Mouse (Mus musculus) ES-Bruce4 (cell line): Measurements from ENCODE around the gene Rab11fip3. TPM values are rescaled to one million over a fixed set of nuclear protein-coding genes. Genes with fewer than 3 reads are reported as not detected.

Experiments used
- H3K27ac ChIP-seq: 2 replicates; pipeline ENCODE4 v1.5.1; 2012; ENCODE audit warnings: low read length, inconsistent platforms; ENCODE audit not compliant: insufficient read depth
- H3K27me3 ChIP-seq: 2 replicates; pipeline ENCODE4 v1.6.1; 2012; ENCODE audit warnings: mild to moderate bottlenecking, low read length, inconsistent platforms; ENCODE audit not compliant: control insufficient read depth, poor library complexity, insufficient read depth, severe bottlenecking
- H3K36me3 ChIP-seq: 2 replicates; pipeline ENCODE4 v1.6.1; 2012; ENCODE audit warnings: inconsistent platforms, mild to moderate bottlenecking, low read length, moderate library complexity; ENCODE audit not compliant: control insufficient read depth, poor library complexity, insufficient read depth, severe bottlenecking
- H3K4me1 ChIP-seq: one replicate; pipeline ENCODE4 v1.8.1; 2011; ENCODE audit warnings: low read length; ENCODE audit not compliant: control insufficient read depth, insufficient read depth
- H3K4me3 ChIP-seq: 2 replicates; pipeline ENCODE4 v1.5.1; 2011; ENCODE audit warnings: low read depth, mild to moderate bottlenecking, low read length
- H3K9ac ChIP-seq: 2 replicates; pipeline ENCODE4 v1.6.1; 2012; ENCODE audit warnings: low read depth, mild to moderate bottlenecking, inconsistent platforms; ENCODE audit not compliant: poor library complexity, severe bottlenecking
- H3K9me3 ChIP-seq: replicated peaks from 2 replicates; pipeline ENCODE4 v1.6.1; 2012; ENCODE audit warnings: mild to moderate bottlenecking, low read length, inconsistent platforms; ENCODE audit not compliant: control insufficient read depth, poor library complexity, insufficient read depth, severe bottlenecking
- CTCF ChIP-seq: IDR thresholded peaks from one replicate; pipeline ENCODE4 v1.8.1; 2011; ENCODE audit warnings: low read depth, low read length
- EP300 ChIP-seq: IDR thresholded peaks from 2 replicates; pipeline ENCODE4 v1.6.1; 2011; ENCODE audit warnings: low read depth, low read length; ENCODE audit not compliant: insufficient read depth
- POLR2A ChIP-seq: IDR thresholded peaks from one replicate; pipeline ENCODE4 v1.8.1; 2011; ENCODE audit warnings: low read length; ENCODE audit not compliant: insufficient read depth
- polyA plus RNA-seq: library from polyadenylated mRNA; stranded (reverse); fragments of >200 nt; gene quantifications from 2 replicates; pipeline ENCODE4 v1.2.4, GENCODE M21; 2011; ENCODE audit warnings: low read depth; ENCODE audit not compliant: missing spikeins, insufficient read depth, insufficient read length

Rab11fip3 gene
- polyA plus RNA-seq, 1 experiment: 27.5 TPM

- H3K27me3 ChIP-seq: no peaks in the 10 kb centered on the region
These were observed 119.4 kb downstream of the Rab11fip3 start for GRCm38 (mm10) chr17:25949981-25950380.

GRCm38 (mm10) chr17:25948051-25948450, 121.3 kb downstream of the Rab11fip3 start:
- Histone ChIP-seq H3K4me3 (no peak overlapping the region), H3K4me1 (no peaks in the 10 kb centered on the region), H3K36me3 (no peaks in the 10 kb centered on the region), H3K27me3 (no peaks in the 10 kb centered on the region), H3K9me3 (no peaks in the 10 kb centered on the region), H3K9ac (no peak overlapping the region), H3K27ac (no peak overlapping the region)
- no peak for TF ChIP-seq EP300
- no peak for TF ChIP-seq POLR2A
- no peak for TF ChIP-seq CTCF

More at GRCm38 (mm10) chr17:25949981-25950380, 119.4 kb downstream of the Rab11fip3 start:
- Histone ChIP-seq H3K9ac (no peak overlapping the region), H3K4me1 (no peaks in the 10 kb centered on the region), H3K36me3 (no peaks in the 10 kb centered on the region), H3K9me3 (no peaks in the 10 kb centered on the region), H3K27ac (no peak overlapping the region), H3K4me3 (no peak overlapping the region)
- no peak for TF ChIP-seq CTCF
- no peak for TF ChIP-seq POLR2A
- TF ChIP-seq EP300: no peak

GRCm38 (mm10) chr17:25947576-25947975, 121.8 kb downstream of the Rab11fip3 start:
- Histone ChIP-seq H3K9ac (no peak overlapping the region), H3K27ac (no peak overlapping the region), H3K36me3 (no peaks in the 10 kb centered on the region), H3K4me1 (no peaks in the 10 kb centered on the region), H3K27me3 (no peaks in the 10 kb centered on the region), H3K4me3 (no peak overlapping the region), H3K9me3 (no peaks in the 10 kb centered on the region)
- TF ChIP-seq CTCF (no peak), POLR2A (no peak), EP300 (no peak)

GRCm38 (mm10) chr17:25946891-25947290, 122.5 kb downstream of the Rab11fip3 start:
- H3K9me3 ChIP-seq: no peaks in the 10 kb centered on the region
- no peak overlapping the region for H3K4me3 ChIP-seq
- H3K9ac ChIP-seq: no peak overlapping the region
- H3K27me3 ChIP-seq: no peaks in the 10 kb centered on the region
- TF ChIP-seq POLR2A (no peak), CTCF (no peak), EP300 (no peak)
- H3K27ac ChIP-seq: no peak overlapping the region
- no peaks in the 10 kb centered on the region for H3K36me3 ChIP-seq
- H3K4me1 ChIP-seq: no peaks in the 10 kb centered on the region

GRCm38 (mm10) chr17:25946349-25946748, 123.0 kb downstream of the Rab11fip3 start:
- no peak overlapping the region for H3K9ac ChIP-seq
- H3K9me3 ChIP-seq: no peaks in the 10 kb centered on the region
- no peak overlapping the region for H3K27ac ChIP-seq
- H3K4me1 ChIP-seq: no peaks in the 10 kb centered on the region
- no peaks in the 10 kb centered on the region for H3K27me3 ChIP-seq
- H3K4me3 ChIP-seq: no peak overlapping the region
- TF ChIP-seq EP300 (no peak), CTCF (no peak), POLR2A (no peak)
- H3K36me3 ChIP-seq: no peaks in the 10 kb centered on the region

- H3K4me1 ChIP-seq: no peaks in the 10 kb centered on the region
- H3K4me3 ChIP-seq: no peak overlapping the region
- no peaks in the 10 kb centered on the region for H3K36me3 ChIP-seq
- no peak overlapping the region for H3K27ac ChIP-seq
- TF ChIP-seq CTCF (no peak), EP300 (no peak), POLR2A (no peak)
- no peak overlapping the region for H3K9ac ChIP-seq
- H3K27me3 ChIP-seq: no peaks in the 10 kb centered on the region
- H3K9me3 ChIP-seq: no peaks in the 10 kb centered on the region
These were observed 123.7 kb downstream of the Rab11fip3 start for GRCm38 (mm10) chr17:25945517-25946155.
